Mouse (Mus musculus): ENCODE results near the gene Zbtb34.

The Zbtb34 gene

DNA sequence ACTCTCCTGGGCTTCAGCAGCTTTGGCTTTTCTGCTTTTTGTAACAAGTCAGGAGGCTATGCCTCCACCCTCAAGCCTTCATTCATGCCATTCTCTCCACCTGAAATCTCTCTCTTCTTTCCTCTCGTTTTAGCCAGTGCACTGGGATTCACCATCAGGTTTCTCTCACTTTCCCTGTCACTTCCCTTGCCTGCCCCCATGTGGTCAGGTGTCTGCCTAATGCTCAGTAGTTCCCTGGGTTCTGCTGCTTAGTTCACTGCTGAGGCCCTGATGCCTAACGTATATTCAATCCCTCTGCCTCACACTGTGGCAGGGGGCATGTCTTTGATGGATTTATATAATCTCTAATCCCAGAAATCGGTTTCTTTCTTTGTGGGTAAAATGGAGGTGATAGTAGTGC lies 29.9 kb downstream of the Zbtb34 start:
- no peak for DNase-seq (ENCODE audit: low read depth, low spot score)

DNA sequence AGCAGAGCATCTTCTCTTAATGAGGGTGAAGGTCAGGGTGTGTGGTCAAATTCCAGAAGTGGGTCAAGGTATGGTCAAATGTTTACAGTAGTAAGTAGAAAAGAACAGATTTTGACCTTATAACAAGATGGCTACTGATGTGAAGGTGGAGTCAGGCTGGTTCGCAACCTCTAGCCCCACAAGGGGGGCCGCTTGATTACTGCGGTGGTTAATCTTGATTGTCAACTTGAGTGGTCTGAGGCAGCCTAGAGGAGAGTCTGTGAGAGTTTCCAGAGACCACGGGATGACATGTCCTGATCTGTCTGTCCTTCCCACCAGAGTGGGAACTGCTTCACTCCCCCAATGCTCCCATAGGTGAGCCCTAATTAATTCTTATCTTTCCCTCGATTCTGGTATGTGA lies 30.6 kb downstream of the Zbtb34 start:
- DNase-seq (ENCODE audit: low read depth, low spot score): no peak

DNA sequence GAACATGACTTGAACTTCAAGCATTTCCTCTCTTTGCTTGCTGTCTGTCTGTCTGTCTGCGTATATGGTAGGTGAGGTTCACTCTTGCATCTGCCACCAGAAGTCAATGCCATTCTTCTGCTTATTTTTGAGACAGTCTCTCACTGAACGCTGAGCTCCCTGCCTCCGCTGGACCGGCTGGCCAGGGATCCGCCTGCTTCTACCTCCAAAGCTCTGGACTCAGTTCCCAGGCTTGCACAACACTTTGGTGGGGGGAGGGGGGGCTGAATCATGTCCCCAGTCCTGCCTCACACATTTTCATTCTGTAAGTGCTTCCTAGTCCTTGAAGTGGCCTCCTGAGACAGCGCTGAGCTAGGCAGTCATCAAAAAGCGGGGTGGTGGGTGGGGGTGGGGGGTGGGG lies 32.0 kb downstream of the Zbtb34 start:
- no peak for DNase-seq (ENCODE audit: low read depth, low spot score)

DNA sequence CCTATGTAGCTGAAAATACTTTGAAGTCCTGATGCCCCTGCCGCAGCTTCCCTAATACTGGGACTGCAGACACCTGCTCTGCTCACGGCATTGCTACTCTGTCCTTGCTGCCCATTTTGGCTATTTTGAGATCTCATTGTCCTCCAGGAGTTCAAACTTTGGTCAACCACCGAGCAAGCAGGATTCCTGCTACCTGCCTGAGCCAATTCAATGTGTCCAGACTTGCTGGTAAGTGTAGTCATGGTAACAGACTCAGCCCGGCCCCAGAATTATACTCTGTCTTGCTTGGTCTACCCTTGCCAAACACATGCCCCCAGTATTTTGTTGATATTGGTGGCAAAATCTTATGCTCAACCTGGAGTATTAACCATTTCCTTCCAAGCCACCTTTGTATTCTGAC lies 34.1 kb downstream of the Zbtb34 start:
- DNase-seq (ENCODE audit: low read depth, low spot score): no peak

DNA sequence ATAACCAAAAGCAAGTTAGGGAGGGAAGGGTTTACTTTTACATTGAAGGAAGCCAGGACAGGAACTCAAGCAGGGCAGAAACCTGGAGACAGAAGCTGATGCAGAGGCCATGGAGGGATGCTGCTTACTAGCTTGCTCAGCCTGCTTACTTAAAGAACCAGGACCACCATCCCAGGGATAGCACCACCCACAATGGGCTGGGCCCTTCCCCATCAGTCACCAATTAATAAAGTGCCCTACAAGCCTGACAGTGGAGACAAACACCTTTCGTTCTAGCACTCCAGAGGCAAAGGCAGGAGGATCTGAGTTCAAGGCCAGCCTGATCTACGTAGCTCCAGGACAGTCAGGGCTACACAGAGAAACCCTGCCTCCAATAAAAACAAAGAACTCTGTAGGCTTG lies 36.1 kb downstream of the Zbtb34 start:
- no peak for DNase-seq (ENCODE audit: low read depth, low spot score)

DNA sequence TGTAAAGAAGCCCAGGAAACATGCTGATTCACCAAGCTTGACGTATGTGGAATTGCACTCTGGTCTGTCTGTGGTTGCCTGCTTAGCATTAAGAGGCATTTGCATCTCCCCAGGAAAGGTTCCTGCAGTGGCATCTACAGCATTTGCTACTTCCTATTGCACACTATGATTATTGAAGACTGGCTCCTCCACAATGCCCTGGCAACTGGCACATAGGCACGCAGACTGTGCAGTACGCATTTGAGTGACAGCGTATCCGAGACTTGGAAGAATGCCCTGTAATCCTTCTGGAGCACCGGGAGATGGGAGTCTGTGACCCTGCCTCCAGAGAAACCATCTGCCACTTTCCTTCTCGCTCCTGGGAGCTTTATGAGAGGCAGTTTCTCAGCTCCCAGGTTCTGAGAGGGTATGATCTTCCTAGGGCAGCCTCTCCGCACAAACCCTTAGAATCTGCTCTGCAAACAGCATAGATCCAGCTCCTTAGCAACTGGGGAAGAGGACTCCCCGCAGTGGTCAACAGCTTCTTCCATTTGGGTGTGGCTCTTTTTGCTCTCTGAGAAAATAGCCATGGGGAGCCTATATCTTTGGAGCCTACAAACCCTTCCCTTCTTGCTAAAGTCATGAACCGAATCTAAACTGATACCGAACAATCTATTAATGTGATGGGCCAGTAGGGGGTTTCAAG lies 37.0 kb downstream of the Zbtb34 start:
- no peak for DNase-seq (ENCODE audit: low read depth, low spot score)

DNA sequence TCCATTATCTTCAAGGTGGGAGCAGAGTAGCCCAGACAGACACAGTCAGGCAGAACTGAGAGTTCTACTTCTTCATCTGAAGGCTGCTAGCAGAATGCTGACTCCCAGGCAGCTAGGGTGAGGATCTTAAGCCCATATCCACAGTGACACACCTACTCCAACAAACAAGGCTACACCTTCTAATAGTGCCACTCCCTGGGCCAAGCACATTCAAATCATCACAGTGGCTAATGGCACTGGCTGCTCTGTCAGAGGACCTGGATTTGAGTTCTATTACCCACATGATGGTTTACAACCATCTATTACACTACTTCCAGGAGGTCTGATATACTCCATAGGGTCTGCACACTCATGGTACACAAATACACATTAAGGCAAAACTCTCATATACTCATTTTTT lies 38.1 kb downstream of the Zbtb34 start:
- no peak for DNase-seq (ENCODE audit: low read depth, low spot score)

DNA sequence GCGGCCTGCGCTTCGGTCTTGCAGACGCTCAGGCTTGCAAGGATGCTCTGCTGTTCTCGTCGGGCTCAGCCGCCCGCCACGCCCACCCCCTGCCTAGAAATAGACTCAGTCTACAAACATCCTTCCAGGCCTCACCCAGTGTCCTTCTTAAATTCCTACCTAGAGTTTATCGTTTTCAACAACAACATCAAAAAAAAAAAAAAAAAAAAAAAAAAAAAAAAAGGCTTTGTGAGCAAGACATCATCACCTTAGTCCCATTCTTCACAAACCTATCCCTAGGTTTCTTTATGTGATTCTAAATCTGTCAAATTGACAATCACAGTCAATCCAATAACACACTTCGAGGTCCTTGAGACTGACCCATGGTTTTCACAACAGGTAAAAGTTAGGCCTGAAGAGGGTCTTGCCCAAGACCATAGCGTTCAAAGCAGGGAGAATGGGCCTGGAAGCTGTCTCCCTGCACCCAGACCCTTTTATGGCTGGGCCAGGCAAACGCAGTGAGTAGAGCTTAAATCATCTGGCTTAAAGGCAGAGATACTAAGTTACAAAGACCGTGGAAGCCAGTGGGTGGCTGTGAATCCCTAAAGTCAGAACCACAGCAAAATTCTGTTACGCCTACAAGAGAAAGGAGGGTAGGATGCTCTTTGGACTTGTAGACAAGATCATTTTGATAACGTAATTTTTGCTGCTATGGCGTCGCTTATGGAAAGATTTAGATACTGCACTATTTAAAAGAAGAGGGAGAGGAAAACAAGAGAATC lies 59.3 kb downstream of the Zbtb34 start:
- no peak for DNase-seq (ENCODE audit: low read depth, low spot score)

DNA sequence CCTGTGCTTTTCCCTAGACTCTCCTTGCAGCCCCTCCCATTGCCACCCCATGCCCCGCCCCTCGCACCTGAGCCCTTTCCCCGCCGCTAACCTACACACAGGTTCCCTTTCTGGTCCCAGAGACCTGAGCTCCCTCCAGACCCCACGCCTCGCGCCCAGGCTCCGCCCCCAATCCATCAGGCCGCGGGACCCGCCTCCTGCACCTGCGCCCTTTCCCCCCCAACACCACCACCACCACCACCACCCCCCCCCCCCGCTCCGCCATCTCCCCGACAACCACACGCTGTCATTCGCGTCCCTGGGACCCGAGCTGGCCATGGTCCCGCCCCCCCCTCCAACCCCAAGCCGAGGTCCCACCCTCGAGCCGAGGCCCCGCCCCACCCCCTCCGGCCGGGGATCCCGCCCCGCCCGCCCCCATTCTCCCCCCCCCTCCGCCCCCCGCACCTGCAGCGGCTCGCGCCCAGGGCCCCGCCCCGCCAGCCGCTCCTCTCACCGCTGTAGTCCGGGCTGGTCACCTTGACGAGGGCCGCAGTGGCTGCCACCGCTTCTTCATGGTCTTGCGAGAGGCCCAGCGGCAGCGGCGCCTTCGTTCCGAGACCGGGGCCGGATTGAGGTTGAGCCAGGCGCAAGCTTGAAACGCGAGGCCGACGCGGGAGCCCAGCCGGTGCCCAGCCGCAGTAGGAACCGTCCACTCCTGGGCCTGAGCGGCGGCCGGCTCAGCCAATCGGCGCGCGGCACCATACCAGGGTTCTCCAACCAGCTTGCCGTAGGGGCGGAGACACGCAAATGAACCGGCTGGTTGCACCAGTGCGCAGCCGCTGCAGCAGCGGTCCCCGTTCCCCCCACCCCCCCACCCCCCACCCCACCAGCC lies 60.1 kb downstream of the Zbtb34 start, which contains the start of gene Ralgps1:
Gene Ralgps1 (minus strand): TSS at position 710 of the 871 bp plus-strand sequence.
- DNase-seq (ENCODE audit: low read depth, low spot score): peak; percentile 92

DNA sequence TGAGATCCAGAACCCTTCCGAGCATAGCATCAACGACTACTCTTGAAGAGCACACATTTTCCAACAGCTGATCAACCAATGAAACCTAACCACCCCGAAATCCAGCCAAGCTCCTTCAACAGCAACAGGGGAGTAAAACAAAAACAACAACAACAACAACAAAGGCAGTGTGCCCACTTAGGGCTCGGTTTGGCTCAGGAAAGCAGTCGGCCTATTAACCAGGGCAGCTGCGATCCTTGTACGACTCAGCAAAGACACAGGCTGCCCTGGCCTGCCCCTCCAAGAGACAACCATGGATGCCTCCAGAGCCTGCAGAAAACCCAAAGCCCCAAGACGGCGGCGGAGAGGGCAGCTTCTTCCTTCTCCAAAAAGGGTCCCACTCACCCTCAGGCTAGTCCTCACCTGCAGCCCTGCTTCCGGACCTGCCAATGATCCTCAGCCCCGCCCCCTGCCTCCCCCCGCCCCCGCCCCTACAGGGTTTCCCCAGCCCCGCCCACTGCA lies 60.8 kb downstream of the Zbtb34 start:
- DNase-seq (ENCODE audit: low read depth, low spot score): no peak

DNA sequence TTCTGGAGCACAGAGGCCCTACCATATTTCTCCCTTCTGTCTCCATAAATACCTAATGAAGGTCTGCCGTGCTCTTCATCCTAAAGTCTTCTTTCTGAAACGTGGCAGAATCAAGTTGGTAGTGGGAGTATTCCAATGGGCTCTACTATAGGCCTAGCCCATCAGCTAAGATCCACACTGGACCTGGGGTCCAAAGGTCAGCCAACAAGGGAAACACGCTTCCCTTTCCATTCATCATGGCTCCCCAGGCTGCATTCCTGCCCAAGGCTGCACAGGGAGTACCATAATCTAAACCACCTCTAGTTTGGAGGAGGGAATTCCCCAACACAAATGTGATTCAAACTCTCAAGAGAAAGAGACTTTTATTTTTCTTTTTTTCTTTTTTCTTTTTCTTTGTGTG lies 61.7 kb downstream of the Zbtb34 start:
- no peak for DNase-seq (ENCODE audit: low read depth, low spot score)

DNA sequence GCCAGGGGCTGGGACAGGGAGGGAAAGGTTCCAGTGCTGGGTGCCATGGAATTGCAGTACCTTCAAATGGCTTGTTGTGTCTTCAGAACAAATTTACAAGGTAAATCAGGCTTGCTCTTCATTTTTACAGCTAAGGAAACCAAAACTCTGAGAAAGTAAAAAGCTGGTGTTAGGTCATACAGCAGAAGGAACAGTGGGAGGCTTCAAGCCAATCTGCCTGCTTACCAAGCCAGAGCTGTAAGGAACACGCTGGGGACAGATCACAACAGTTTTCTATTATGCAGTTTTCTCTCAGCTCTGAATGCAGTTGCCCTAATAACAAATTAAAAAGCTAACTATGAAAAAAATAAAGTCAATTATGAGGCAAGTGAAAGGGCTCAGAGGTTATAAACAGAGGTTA lies 62.6 kb downstream of the Zbtb34 start:
- no peak for DNase-seq (ENCODE audit: low read depth, low spot score)

DNA sequence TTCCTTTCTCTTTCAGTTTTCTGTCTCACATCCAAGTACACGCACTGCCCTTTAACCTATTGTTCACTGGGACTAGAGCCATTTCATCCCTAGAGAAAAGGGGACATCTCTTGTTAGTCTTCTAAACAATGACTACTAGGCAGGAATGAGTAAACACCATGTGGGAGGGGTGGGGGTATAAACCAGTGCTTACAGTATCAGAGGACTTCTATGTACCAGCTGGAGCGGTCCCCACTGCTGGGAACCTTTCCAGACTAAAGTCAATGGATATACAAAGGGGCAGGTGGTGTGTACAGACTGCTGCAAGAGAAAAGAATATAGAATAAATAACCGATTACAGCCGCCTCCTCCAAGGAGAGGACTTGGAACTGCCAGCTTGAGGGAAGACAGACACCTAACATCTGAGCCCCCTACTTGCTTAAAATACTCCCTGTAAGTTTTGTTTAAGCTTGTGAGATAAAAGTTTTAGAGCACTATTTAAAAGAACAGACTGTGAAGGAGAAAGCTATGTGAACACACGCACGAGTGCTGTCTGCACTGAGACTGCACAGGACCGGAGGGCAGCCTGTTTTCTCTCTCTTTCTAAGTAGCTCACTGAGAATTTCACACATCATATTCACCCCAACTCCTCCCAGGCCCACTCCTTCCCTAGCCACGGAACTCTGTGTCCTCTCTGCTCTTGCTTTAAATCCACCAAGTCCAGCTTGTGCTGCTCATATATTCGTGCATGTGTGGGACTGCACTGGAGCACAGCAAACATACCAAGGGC lies 65.2 kb downstream of the Zbtb34 start:
- no peak for DNase-seq (ENCODE audit: low read depth, low spot score)

DNA sequence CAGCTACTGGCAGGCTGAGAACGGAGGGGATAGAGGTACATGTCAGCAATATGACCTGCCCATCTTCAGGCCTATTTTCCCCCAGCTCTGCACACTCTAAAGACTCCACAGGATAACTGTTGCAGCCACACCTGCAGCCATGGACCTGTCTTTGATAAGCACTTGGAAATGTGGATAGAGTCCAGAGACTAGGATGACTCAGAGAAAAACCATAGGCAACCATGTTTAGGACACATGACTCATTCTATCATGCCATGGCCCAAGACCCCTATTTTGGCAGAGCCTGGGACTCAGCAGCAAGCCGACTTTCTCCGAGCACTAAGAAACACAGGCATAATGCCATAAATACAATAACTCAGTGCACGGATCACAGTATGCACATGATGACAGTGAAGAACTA lies 66.5 kb downstream of the Zbtb34 start:
- no peak for DNase-seq (ENCODE audit: low read depth, low spot score)

DNA sequence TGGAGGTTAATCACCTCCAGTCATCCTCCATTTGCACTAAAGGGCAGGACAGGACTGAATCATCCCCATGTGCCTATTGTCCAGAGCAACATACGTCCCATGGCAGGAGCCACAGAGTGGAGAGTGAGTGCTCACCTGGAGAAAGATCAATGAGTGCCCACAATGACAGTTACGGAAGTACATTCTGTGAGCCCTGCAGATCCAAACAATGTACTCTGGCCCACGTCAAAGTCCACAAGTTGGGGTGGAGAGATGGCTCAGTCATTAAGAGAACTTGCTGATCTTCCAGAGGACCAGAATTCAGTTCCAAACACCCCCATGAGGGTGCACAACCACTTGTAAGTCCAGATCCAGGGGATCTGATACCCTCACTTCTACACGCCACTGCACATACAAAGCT lies 67.2 kb downstream of the Zbtb34 start:
- no peak for DNase-seq (ENCODE audit: low read depth, low spot score)

DNA sequence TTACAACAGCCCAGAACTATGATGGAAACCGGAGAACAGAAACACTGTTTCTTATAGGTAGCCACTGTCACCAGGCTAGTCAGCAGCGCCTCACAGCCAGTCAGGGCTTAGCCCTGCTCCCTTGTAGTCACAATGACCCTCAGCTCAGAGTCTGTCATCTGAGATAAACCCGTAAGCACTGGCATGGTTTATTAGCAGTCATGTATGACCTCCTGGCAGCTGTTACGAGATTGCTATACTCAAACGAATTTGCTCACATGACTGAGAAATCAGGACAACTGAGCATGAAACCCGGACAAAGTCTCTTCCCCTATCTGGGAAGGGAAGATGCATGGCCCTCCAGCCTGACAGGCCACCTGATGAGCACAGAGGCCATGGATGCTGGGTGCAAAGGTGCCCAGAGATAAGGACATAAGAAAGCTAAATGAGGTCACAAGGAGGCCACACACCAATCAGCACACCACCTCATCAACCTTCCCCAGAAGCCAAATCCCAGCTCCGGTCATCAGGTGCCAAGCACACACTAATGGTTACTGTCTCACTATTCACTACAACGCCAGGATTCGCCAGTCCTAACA lies 69.9 kb downstream of the Zbtb34 start:
- no peak for DNase-seq (ENCODE audit: low read depth, low spot score)

DNA sequence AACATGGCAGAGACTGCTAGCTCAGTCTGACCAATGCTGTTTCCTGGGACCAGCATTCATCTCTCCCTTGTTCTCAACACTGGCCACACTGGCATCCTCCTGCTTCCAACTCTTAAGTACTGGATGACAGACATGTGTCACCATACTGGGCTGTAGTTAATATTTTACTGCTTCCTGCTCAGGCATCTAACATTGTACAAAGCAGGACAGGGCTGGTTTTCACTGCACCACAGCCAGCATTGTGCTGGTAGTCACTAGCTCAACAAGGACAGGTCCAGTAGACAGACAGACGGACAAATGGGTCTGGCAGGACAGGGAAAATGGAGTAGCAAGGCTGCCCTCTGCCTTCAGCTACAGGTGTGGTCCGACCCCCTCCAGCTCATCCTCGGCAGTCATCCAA lies 70.6 kb downstream of the Zbtb34 start:
- DNase-seq (ENCODE audit: low read depth, low spot score): no peak

DNA sequence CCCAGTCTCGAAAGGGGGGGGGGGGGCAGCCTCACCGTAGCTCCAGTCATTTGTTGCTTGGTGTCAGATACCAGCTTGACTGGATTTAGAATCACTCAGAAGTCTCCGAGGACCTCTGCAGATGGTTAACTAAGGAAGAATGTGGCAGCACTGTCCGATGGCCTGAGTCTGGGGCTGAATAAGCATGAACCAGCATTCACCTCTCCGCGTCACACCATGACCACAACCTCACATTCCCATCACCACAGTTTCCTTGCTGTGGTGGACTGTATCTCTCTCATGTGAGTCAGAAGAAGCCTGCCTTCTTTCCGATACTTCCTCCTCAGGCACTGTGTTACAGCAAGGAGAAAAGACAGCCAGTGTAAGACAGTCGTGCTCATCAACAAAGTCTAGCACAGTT lies 71.9 kb downstream of the Zbtb34 start:
- no peak for DNase-seq (ENCODE audit: low read depth, low spot score)

DNA sequence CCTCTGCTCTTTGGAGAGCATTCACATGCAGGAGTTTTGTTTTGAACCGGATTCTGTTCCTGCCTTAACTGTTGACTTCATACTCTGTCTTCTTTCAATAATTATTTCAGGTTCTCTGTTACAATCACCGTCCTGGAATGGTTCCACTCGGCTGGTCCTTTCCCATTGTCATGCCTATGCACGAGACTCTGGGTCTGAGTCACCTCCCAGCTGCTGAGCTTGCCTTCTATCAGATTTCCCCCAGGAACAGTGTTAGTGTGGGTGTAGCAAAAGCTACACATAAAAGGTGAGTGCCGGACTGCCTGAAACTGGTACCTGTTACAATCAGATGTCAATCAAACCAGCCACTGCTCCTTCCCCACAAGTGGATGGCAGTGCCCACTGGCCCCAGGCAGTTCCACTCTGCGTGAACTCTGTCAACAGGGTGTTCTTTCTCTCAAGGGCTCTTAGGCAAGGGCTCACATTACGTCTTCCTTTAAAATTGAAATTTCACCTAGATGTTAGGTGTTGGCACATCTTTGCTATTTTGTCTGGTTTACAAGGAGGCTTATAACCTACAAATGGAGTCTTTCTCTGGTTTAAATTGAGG lies 73.8 kb downstream of the Zbtb34 start:
- DNase-seq (ENCODE audit: low read depth, low spot score): no peak

Data from brain, embryonic 18.5 days (tissue).